Mouse (Mus musculus): ENCODE measurements around the gene Jazf1.

DNA sequence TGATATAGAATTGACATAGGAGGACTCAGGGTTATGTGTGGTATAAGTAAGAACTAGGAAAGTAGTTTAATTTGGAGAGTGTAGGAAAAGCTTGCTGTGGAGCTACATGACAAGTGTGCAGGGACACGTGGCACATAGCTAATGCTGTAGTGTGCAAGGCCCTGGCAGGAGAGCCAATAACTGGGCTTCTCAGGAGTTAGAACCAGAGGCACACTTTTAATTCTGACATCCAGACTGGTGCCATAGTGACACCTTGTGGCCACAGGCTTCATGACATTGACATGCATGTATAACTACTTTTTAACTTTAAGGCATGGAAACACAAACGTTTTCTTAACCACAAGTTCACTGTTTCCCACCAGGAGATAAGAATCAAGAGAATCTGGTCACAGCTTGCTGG is 149.5 kb downstream of the Jazf1 start:
- TF ChIP-seq EP300 (IDR thresholded peaks at IDR 0.05; ENCODE audit: low read depth in 1 of 2, low read length in 2 of 2) = no peak
- TF ChIP-seq CTCF (IDR thresholded peaks at IDR 0.05 in 2 of 3, conservative IDR thresholded peaks at IDR 0.05 in 1 of 3; ENCODE audit: control insufficient read depth in 1 of 3, insufficient read depth in 1 of 3, low read depth in 2 of 3, low read length in 3 of 3, poor library complexity in 1 of 3, severe bottlenecking in 1 of 3) = peak; percentile 61 to 73 (median 64)
- no peak for TF ChIP-seq RCOR1 (IDR thresholded peaks at IDR 0.05; ENCODE audit: low read depth, low read length)
- TF ChIP-seq MAX (IDR thresholded peaks at IDR 0.05; ENCODE audit: low read length) = no peak
- no peak for TF ChIP-seq POLR2A (IDR thresholded peaks at IDR 0.05; ENCODE audit: control insufficient read depth in 1 of 2, insufficient read depth in 1 of 2, low read depth in 1 of 2, low read length in 2 of 2, poor library complexity in 1 of 2)
- TF ChIP-seq USF2 (IDR thresholded peaks at IDR 0.05; ENCODE audit: borderline replicate concordance in 1 of 2, insufficient read depth in 1 of 2, low read depth in 1 of 2, low read length in 2 of 2) = no peak
- TF ChIP-seq E2F4 (IDR thresholded peaks at IDR 0.05; ENCODE audit: borderline replicate concordance, low read depth, low read length) = no peak
- no peak for TF ChIP-seq JUND (IDR thresholded peaks at IDR 0.05; ENCODE audit: low read depth, low read length)
- no peak for TF ChIP-seq ZMIZ1 (IDR thresholded peaks at IDR 0.05; ENCODE audit: low read depth, low read length)
- no peak for TF ChIP-seq MYB (IDR thresholded peaks at IDR 0.05; ENCODE audit: low read depth, low read length)
- no peak for TF ChIP-seq ETS1 (IDR thresholded peaks at IDR 0.05; ENCODE audit: low read depth, low read length)
- no peak for TF ChIP-seq ZNF384 (IDR thresholded peaks at IDR 0.05; ENCODE audit: low read depth, low read length)
- no peak for TF ChIP-seq TAL1 (IDR thresholded peaks at IDR 0.05; ENCODE audit: low read length)
- no peak for TF ChIP-seq CHD1 (IDR thresholded peaks at IDR 0.05; ENCODE audit: low read depth, low read length)
